11 mouse cellular contexts compared by ENCODE assay signal in genomic region chr4:142251471-142252354, GRCm38 (mm10). TPM values are rescaled to one million over a fixed set of nuclear protein-coding genes. Genes with fewer than 3 reads are reported as not detected.
A peak's percentile ranks its signal among the peaks of the same experiment; 100 is the strongest.
DNase-seq lines count a peak whose midpoint lies in the region; ATAC-seq and TF ChIP-seq lines count a peak whose summit lies in the region.
"Had no signal": no experiment of that assay in that cellular context is flagged by ENCODE, and none has a peak within 500 bp of the region (broad histone marks: within the 10 kb centered on the region; RNA-seq: fewer than 3 reads in every experiment).

No protein-coding gene starts in this region.

- no peak overlapping the region; the same call in 1 of the 2 replicates for H3K9ac ChIP-seq in kidney, embryonic 14.5 days (ENCODE audit: low read depth, low read length)
- no peak overlapping the region for H3K9ac ChIP-seq in ES-Bruce4 (ENCODE audit: low read depth, poor library complexity, severe bottlenecking)
- no peak overlapping the region for H3K9ac ChIP-seq in limb, embryonic 11.5 days (ENCODE audit: low read length)
- H3K9ac ChIP-seq in neural tube, embryonic 15.5 days (replicated peaks), result no peak overlapping the region

- H3K27me3 ChIP-seq in kidney, adult 2 months (replicated peaks; ENCODE audit: control insufficient read depth, insufficient read depth, low read length), result no peaks in the 10 kb centered on the region
- H3K27me3 ChIP-seq in kidney, embryonic 14.5 days (ENCODE audit: control insufficient read depth, insufficient read depth, low read length), result no peaks in the 10 kb centered on the region
- no peaks in the 10 kb centered on the region for H3K27me3 ChIP-seq in ES-Bruce4 (ENCODE audit: control insufficient read depth, insufficient read depth, low read length, poor library complexity, severe bottlenecking)
- H3K27me3 ChIP-seq in limb, embryonic 11.5 days (ENCODE audit: control insufficient read depth, insufficient read depth, low read length), result no peaks in the 10 kb centered on the region
- no peaks in the 10 kb centered on the region for H3K27me3 ChIP-seq in neural tube, embryonic 15.5 days (replicated peaks)

- no peaks in the 10 kb centered on the region for H3K9me3 ChIP-seq in kidney, embryonic 14.5 days (ENCODE audit: control insufficient read depth, low read length)
- no peaks in the 10 kb centered on the region for H3K9me3 ChIP-seq in ES-Bruce4 (replicated peaks; ENCODE audit: control insufficient read depth, insufficient read depth, low read length, poor library complexity, severe bottlenecking)
- H3K9me3 ChIP-seq in limb, embryonic 11.5 days (ENCODE audit: control insufficient read depth, low read length), result no peaks in the 10 kb centered on the region
- H3K9me3 ChIP-seq in neural tube, embryonic 15.5 days (replicated peaks), result no peaks in the 10 kb centered on the region

- TF ChIP-seq EP300 in ES-Bruce4 (IDR thresholded peaks at IDR 0.05; ENCODE audit: insufficient read depth, low read depth, low read length), result no peak

- ATAC-seq in kidney, embryonic 14.5 days (ENCODE audit: low FRiP score, low TSS enrichment), result no peak
- ATAC-seq in limb, embryonic 11.5 days (ENCODE audit: insufficient number of reproducible peaks, low FRiP score, low TSS enrichment, low read depth), result 0 out of 2 replicates have a peak, but pooled peaks have one; percentile 14
- no peak for ATAC-seq in neural tube, embryonic 15.5 days (ENCODE audit: low FRiP score)

- no peaks in the 10 kb centered on the region for H3K36me3 ChIP-seq in kidney, adult 2 months (ENCODE audit: control insufficient read depth, insufficient read depth, low read length)
- H3K36me3 ChIP-seq in kidney, embryonic 14.5 days (ENCODE audit: control insufficient read depth, insufficient read depth, low read length), result no peaks in the 10 kb centered on the region
- no peaks in the 10 kb centered on the region for H3K36me3 ChIP-seq in ES-Bruce4 (ENCODE audit: control insufficient read depth, insufficient read depth, low read length, poor library complexity, severe bottlenecking)
- no peaks in the 10 kb centered on the region for H3K36me3 ChIP-seq in limb, embryonic 11.5 days (ENCODE audit: control insufficient read depth, insufficient read depth, low read length)
- H3K36me3 ChIP-seq in neural tube, embryonic 15.5 days, result no peaks in the 10 kb centered on the region

- WGBS in kidney, adult 2 months, result 41% methylated on average over 12 of the region's 12 CpGs
- WGBS in kidney, embryonic 14.5 days, result 29% methylated on average over 12 of the region's 12 CpGs
- 38% methylated on average over 12 of the region's 12 CpGs for WGBS in limb, embryonic 11.5 days
- 50% methylated on average over 12 of the region's 12 CpGs for WGBS in neural tube, embryonic 15.5 days

- no peak for TF ChIP-seq POLR2A in kidney, adult 2 months (IDR thresholded peaks at IDR 0.05; ENCODE audit: low read depth, low read length)
- no peak for TF ChIP-seq POLR2A in ES-Bruce4 (IDR thresholded peaks at IDR 0.05; ENCODE audit: insufficient read depth, low read length)

- no peak for TF ChIP-seq CTCF in kidney, adult 2 months (conservative IDR thresholded peaks at IDR 0.05; ENCODE audit: insufficient read depth, insufficient read length, low read depth, low read length)
- no peak for TF ChIP-seq CTCF in ES-Bruce4 (IDR thresholded peaks at IDR 0.05; ENCODE audit: low read depth, low read length)

- peak; percentile 21 for DNase-seq in kidney, adult 2 months
- DNase-seq in R1 (ENCODE audit: low read depth, low spot score), result peak; percentile 70
- peak; percentile 46 for DNase-seq in limb, embryonic 11.5 days (ENCODE audit: low spot score)
- no peak for DNase-seq in urinary bladder, postnatal 36 days (ENCODE audit: low spot score in 2 of 2)
- no peak for DNase-seq in thymus, adult 18-20 months
- DNase-seq: cerebellum, adult 9-10 months; liver; thymus, adult 2 months had no signal

- H3K4me1 ChIP-seq in kidney, adult 2 months (ENCODE audit: control insufficient read depth, insufficient read depth, low read length), result 0 out of 2 replicates have a peak, but pooled peaks cover 2% of the 10 kb centered on the region
- 0 out of 2 replicates have a peak, but pooled peaks cover 8% of the 10 kb centered on the region for H3K4me1 ChIP-seq in kidney, embryonic 14.5 days (ENCODE audit: control insufficient read depth, insufficient read depth, low read length)
- peaks cover 10% of the 10 kb centered on the region for H3K4me1 ChIP-seq in ES-Bruce4 (ENCODE audit: control insufficient read depth, insufficient read depth, low read length)
- H3K4me1 ChIP-seq in limb, embryonic 11.5 days (ENCODE audit: control insufficient read depth, insufficient read depth, low read length), result peaks cover 6% of the 10 kb centered on the region
- peaks cover 7% of the 10 kb centered on the region; the same call in 1 of the 2 replicates for H3K4me1 ChIP-seq in neural tube, embryonic 15.5 days

- H3K4me3 ChIP-seq in kidney, adult 2 months (ENCODE audit: insufficient read depth, low read depth, low read length), result no peak overlapping the region
- H3K4me3 ChIP-seq in kidney, embryonic 14.5 days (ENCODE audit: low read length), result no peak overlapping the region
- no peak overlapping the region for H3K4me3 ChIP-seq in ES-Bruce4 (ENCODE audit: low read depth, low read length)
- no peak overlapping the region for H3K4me3 ChIP-seq in limb, embryonic 11.5 days (ENCODE audit: low read depth, low read length)
- H3K4me3 ChIP-seq in neural tube, embryonic 15.5 days (replicated peaks), result no peak overlapping the region

- no peak overlapping the region for H3K4me2 ChIP-seq in kidney, embryonic 14.5 days (replicated peaks; ENCODE audit: low read depth, low read length)
- no peak overlapping the region for H3K4me2 ChIP-seq in limb, embryonic 11.5 days (ENCODE audit: low read depth, severe bottlenecking)
- no peak overlapping the region for H3K4me2 ChIP-seq in neural tube, embryonic 15.5 days

- H3K27ac ChIP-seq in kidney, adult 2 months (ENCODE audit: insufficient read depth, low read depth, low read length), result no peak overlapping the region
- H3K27ac ChIP-seq in kidney, embryonic 14.5 days (ENCODE audit: low read depth, low read length), result no peak overlapping the region
- H3K27ac ChIP-seq in ES-Bruce4 (ENCODE audit: insufficient read depth, low read length), result peak overlapping the region; percentile 52
- no peak overlapping the region for H3K27ac ChIP-seq in limb, embryonic 11.5 days (replicated peaks; ENCODE audit: low read depth, low read length)
- H3K27ac ChIP-seq in neural tube, embryonic 15.5 days (replicated peaks), result no peak overlapping the region

RNA-seq across cellular contexts. Expression of gene Kazn, which starts 12.5 kb away (rescaled TPM):
- polyA plus RNA-seq in kidney, adult 2 months (2012; rRNA removed), result 76.1 and 80.8 TPM in 2 replicates
- polyA plus RNA-seq in kidney, embryonic 14.5 days (2014; fragmentation: Nextera tagmentation; extraction: Ambion mirVana), result 11.3 and 12.9 TPM in 2 replicates
- polyA plus RNA-seq in ES-Bruce4 (2011; ENCODE audit: insufficient read depth, insufficient read length, low read depth, missing spikeins), result 80.2 and 84.3 TPM in 2 replicates
- polyA plus RNA-seq in limb, embryonic 11.5 days (2014; fragmentation: Nextera tagmentation; extraction: Ambion mirVana), result 8.6 and 9.0 TPM in 2 replicates
- polyA plus RNA-seq in neural tube, embryonic 15.5 days (2015; fragmentation: Nextera tagmentation; extraction: Ambion mirVana), result 25.4 and 25.5 TPM in 2 replicates

Comparison
In these comparisons a context has a peak if more than half of its experiments do, and no peak if none do; other contexts are left out.
1. DNase-seq: peak in kidney, adult 2 months (single experiment), R1 (single experiment) and limb, embryonic 11.5 days (single experiment); none in urinary bladder, postnatal 36 days (0 of 2) and thymus, adult 18-20 months (0 of 2).